Mouse (Mus musculus) erythroblast, embryonic 14.5 days (primary cell): ENCODE measurements around the gene Mthfd2l.

Experiments
- GATA1 ChIP-seq: IDR thresholded peaks from 2 replicates; pipeline ENCODE4 v1.6.1; 2012; ENCODE audit warnings: low read length, inconsistent platforms, mixed read lengths
- TAL1 ChIP-seq: IDR thresholded peaks from 3 replicates; pipeline ENCODE4 v1.6.1; 2012; ENCODE audit warnings: low read length, inconsistent platforms, mixed read lengths

DNA sequence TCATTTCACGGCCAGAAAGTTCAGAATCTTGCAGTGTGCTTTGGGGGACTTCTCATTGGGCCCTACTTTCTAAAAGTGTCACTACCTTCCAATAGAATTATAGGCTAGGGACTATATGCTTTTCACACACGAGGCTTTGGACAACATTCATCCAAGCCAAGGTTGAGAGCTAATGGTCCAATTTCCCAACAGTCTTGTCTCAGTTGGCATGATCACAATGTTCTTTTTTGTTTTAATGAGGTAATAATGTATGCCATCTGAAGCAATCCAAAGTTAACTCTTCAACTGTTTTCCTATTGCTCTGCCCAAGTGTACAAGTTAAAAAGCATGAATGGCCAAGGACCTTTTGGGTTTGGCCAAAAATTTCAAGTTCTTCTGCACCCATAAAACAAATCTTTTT is 11.4 kb upstream of the Mthfd2l start:
- TF ChIP-seq TAL1 = no peak
- TF ChIP-seq GATA1 = no peak
